Mouse (Mus musculus) left cerebral cortex, postnatal 4 days (tissue): ENCODE measurements around the gene Adam30. TPM values are rescaled to one million over a fixed set of nuclear protein-coding genes. Genes with fewer than 3 reads are reported as not detected.
A peak's percentile ranks its signal among the peaks of the same experiment; 100 is the strongest.
"Not testable (repeated sequence)": the region's sequence is repeated elsewhere in the genome, so short reads cannot be mapped to it uniquely, and the experiment has no call there.

Experiments
- DNase-seq: peaks from one replicate; pipeline ENCODE4 v3.0.0-alpha.2; 2022
- intact Hi-C: fragments of 180-260 bp; cut with DNase I; formaldehyde crosslinking; loops from one replicate; pipeline ENCODE4 v1.15.1; 2025
- total RNA-seq, 2 experiments: library from RNA; stranded (reverse); gene quantifications; 2 replicates each; pipeline ENCODE4 v1.2.3; 2021

The Adam30 gene
- total RNA-seq: not detected

DNA sequence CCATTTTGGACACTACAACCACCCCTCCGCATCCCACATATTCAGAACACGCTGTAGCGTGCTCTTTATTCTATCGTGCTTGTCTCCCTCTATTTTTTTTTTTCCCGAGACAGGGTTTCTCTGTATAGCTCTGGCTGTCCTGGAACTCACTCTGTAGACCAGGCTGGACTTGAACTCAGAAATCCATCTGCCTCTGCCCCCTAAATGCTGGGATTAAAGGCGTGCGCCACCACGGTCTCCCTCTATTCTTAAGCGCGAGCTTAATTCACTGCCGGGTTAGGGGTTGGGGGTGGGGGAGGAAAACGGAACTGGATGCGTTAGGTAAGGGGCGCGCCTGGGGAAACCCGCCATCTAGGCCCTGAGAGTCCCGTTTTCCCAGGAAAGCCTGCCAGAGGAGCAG lies at the start of gene Adam30:
Adam30 (plus strand) TSS at position 301 of the 400 bp plus-strand sequence.
- intact Hi-C loops: no loop called here
- DNase-seq: no peak

DNA sequence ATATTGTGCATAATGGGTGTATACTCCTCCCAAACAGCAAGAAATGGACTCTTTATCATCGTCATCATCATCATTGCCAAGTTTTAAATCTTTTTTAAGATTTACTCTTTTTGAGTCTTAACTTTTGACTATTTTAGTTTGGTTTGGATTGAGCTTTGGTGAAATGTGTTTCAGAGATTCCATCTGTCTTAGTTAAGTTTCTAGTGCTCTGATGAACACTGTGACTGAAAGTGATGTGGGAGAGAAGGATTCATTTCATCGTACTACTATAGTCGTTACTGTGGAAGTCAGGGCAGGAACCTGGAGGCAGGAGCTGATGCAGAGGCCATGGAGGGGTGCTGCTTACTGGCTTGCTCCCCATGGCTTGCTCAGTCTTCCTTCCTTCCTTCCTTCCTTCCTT lies 42.2 kb upstream of the Adam30 start:
- intact Hi-C loops: no loop called here
- DNase-seq: no peak

DNA sequence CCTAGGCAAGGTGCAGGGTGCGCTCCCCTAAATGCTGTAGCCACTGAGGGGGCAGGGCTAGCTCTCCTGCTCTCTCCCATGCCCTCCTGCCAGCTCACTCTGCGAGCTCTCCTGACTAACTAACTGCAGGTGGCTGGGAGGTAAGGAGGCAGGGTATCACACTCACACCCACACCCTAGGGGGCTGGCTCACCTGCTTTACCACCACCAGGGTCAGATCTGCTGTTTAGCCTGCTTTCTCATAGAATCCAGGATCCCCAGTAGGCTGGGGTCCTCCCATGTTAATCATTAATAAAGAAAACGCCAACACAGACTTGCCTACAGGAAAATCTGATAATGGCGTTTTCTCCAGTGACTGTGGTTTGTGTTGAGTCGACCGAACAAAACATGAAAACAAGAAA lies 41.1 kb upstream of the Adam30 start:
- intact Hi-C loops: no loop called here

DNA sequence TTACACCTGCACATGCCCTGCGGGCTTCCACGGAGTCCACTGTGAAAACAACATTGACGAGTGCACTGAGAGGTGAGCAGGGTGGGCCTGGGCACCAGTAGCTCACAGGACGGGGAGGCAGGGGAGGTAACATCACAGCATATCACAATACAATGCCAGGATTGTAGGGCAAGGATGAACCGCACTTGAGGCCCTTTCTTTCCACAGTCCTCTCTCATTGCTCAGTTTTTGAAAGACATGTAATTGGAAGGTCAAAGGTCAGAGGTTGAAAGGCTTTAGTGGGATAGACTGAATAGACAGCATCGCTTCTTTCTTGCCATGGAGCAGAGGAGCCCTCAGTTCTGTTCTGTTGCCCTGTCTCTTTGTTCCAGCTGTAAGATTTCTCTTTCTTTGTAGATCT lies 39.5 kb upstream of the Adam30 start:
- intact Hi-C loops: no loop called here
- no peak for DNase-seq

More for the DNA sequence above, 41.1 kb upstream of the Adam30 start:
- DNase-seq: no peak

DNA sequence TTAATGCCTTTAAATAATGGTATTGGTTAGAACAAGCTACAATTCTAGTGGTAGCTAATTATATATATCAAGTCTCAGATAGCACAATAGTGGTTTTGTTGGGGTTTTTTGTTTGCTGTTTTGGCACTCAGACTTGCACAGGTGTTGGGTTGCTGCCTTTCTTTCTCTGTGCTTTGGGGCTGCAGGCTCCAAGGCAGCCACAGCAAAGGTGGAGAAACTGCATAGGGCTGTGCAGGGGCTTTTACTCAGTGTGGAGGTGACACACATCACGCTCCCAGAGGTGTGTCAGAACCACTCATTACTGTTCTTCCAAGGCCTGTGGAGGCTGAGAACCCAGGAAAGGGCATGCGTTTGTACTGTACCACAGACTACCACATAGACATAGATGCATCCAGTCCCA lies 32.7 kb upstream of the Adam30 start:
- intact Hi-C loops: no loop called here
- no peak for DNase-seq

DNA sequence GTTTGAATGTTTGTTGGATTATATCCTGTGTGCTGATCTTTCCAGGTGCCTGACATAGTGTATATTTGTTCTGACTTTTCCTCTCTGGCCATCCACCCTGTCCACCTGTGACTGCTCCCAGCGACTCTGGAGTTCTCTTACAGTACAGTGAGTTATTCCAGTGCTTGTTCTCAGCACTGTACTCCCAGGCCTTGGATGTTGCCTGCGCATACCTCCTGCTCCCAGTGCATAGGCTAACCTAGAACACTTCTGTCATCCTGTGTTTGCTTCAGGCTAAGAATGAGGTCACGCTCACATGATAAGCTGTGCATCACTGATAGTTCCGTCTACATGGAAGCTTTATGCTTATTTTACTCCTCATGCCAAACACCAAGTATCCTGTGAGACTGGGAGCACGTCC lies 31.7 kb upstream of the Adam30 start:
- DNase-seq: no peak
- intact Hi-C loops: no loop called here

DNA sequence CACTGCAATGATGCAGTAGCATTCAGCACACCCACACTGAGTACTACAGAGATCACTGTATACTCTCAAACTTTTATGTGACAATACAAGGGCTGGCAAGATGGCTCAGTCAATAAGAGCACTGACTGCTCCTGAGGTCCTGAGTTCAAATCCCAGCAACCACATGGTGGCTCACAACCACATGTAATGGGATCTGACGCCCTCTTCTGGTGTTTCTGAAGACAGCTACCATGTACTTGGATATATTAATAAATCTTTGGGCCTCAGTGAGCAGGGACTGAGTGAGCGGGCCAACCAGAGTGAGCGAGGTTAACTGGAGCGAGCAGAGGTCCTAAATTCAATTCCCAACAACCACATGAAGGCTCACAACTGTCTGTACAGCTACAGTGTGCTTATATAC lies 28.3 kb upstream of the Adam30 start:
- DNase-seq, intact Hi-C loops: not testable (repeated sequence)

DNA sequence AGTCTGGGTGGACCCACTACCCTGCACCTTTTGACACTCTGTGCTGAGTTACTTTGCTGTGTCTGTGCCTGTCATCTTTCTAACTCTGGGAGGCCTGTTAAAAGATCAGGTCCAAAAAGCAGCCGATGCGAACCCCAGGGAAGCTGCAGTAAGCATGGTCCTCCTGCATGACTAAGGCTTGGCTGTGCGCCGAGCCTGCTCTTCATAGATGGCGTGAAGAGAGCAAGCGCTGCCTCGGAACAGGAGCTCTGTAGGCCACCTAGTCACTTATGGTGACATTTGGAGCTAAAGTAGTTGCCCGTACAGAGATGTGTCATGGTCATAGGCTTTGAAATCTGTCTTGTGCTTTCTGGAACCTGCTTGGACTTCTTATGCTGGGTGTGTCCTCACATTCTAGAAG lies 27.8 kb upstream of the Adam30 start:
- intact Hi-C loops: no loop called here
- no peak for DNase-seq

DNA sequence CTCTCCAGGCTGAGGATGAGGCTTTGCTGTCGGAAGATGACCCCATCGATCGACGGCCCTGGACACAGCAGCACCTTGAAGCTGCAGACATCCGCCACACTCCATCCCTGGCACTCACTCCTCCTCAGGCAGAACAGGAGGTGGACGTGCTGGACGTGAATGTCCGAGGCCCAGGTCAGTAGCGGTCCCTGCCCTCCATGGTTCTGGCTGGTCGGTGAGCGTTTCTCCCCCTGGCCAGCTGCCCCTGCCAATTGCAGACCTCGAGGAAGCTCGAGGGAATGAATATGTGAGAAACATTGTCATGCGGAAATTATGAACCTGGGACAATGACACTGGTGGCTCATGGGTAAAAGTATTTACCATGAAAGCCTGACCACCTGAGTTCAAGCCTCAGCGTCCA lies 19.0 kb upstream of the Adam30 start:
- no peak for DNase-seq
- intact Hi-C loops: no loop called here

DNA sequence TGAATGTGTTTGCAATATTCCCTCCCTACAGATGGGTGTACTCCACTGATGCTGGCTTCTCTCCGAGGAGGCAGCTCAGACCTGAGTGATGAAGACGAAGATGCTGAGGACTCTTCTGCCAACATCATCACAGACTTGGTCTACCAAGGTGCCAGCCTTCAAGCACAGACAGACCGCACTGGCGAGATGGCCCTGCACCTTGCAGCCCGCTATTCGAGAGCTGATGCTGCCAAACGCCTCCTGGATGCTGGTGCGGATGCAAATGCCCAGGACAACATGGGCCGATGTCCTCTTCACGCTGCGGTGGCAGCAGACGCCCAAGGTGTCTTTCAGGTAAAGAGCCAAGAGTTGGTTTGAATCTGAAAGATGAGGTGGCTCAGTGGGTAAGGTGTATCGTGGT lies 17.6 kb upstream of the Adam30 start:
- intact Hi-C loops: no loop called here
- no peak for DNase-seq

DNA sequence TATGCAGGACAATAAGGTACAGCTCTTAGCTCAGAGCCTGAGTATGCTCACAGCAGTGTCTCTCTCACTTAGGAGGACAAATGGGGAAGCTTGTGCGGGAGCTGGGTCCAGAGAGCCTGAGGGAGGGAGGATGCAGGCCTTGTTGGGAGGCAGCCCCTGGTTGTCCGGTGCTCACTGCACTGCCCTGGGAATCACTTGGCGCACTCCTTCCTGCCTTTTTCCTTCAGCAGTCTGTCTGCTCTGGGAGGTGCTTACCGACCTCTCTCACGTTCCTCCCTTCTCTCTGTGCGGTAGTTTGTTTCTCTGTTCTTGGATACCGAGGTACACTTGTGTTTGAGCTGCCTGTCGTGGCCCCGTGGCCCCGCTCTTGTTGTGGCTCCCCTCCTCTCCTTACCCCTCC lies 15.2 kb upstream of the Adam30 start:
- intact Hi-C loops: no loop called here
- no peak for DNase-seq

DNA sequence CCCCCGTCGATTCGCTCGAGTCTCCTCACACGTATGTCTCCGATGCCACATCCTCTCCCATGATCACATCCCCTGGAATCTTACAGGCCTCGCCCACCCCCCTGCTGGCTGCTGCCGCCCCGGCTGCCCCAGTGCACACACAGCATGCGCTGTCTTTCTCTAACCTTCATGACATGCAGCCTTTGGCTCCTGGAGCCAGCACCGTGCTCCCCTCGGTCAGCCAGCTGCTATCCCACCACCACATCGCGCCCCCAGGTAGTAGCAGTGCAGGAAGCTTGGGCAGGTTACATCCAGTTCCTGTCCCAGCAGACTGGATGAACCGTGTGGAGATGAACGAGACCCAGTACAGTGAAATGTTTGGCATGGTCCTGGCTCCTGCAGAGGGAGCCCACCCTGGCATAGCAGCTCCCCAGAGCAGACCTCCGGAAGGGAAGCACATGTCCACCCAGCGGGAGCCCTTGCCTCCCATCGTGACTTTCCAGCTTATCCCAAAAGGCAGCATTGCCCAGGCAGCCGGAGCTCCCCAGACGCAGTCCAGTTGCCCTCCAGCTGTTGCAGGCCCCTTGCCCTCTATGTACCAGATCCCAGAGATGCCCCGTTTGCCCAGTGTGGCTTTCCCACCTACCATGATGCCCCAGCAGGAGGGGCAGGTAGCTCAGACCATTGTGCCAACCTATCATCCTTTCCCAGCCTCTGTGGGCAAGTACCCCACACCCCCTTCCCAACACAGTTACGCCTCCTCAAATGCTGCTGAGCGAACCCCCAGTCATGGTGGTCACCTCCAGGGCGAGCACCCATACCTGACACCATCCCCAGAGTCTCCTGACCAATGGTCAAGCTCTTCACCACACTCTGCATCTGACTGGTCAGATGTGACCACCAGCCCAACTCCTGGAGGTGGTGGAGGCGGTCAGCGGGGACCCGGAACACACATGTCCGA lies 13.7 kb upstream of the Adam30 start:
- intact Hi-C loops: no loop called here

DNA sequence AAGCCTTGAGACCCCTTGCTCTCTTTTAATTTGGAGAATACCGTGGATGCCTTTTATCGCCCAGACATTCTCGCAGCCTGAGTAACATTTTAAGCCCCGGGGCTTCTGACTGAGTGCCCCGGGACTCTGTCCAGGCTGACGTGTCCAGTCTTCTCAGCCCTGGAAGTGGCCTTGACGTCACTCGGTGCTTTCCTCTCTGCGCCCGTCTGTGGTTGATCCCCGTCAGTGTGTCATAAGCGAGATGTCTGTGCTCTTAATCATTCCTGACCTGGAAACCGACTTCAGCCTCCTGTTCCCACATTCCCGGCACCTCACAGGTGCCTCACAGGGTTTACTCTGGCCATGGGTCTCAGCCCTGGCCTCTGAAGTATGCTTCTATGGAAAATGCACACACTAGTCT lies 12.7 kb upstream of the Adam30 start:
- intact Hi-C loops: no loop called here
- DNase-seq: no peak

More for the DNA sequence above, 13.7 kb upstream of the Adam30 start:
- no peak for DNase-seq

DNA sequence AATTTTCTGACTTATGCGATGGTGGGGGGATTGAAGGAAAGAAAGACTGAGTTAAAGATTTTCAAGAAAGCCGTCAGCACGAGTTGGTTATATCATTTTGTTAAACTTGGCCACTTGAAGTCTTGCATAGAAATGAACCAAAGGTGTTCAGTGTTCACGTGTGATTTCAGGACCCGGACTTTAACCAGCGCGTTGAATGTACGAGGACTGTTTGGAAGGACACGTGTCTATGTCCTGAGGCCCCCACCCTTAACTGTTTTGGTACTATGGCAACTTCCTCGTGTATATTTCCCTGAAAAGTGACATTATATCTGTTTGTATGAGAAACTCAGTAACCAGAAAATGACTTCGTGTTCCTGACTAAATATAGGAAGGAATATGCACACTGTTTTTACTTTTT lies 10.5 kb upstream of the Adam30 start:
- intact Hi-C loops: no loop called here
- no peak for DNase-seq

DNA sequence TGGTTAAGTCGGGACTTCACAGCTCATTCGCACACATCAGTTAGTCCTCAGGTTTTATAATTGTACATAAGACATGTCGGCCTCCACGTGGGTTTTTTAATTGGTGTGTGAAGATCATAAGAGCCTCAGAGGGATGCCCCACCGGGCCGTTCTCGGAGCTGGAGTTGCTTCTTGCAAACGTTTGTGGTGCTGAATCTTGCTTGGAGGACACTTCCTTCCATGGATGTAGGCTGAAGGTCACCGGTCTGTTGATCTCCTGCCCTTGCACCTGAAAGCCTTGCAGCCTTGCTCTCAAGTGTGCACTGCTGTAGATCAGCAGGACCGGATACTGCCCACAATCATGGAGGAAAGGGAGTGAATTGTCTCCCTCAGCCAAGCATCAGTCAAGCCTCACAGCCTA lies 9.4 kb upstream of the Adam30 start:
- no peak for DNase-seq
- intact Hi-C loops: no loop called here

DNA sequence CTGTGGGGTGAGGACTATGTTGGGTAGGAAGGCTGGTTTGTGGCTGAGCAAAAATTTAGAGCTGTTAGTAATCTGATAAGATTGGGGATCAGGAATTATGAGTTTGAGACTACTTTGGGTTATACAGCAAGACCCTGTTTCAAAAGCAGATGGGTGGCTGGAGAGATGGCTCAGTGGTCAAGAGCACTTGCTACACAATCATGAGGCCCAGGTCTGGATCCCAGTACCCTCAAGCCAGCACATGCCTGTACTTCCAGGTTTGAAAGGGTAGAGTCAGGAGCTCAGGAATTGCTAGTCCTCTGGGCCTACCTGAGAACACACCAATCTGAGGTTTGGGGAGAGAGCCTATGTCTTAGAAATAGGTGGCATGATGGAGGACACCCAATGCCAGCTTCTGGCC lies 7.0 kb upstream of the Adam30 start:
- DNase-seq: no peak
- intact Hi-C loops: no loop called here

DNA sequence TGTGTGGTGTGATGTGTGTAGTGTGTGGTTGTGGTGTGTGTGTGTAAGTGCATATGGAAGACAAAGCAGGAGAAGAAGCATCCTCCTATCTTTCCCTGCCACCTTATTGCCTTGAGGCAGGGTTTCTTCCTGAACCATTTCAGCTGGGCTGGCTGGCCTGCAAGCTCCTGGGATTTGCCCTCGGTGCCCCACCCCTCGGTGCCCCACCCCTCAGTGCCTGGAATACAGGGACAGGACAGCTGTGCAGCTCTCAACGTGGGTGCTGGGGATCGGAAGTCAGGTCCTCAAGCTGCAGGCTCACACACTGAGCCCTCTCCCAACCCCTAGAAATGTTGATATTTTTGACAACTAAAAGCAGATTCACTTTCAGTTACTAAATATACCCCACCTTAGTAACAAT lies 4.3 kb upstream of the Adam30 start:
- no peak for DNase-seq
- intact Hi-C loops: no loop called here

DNA sequence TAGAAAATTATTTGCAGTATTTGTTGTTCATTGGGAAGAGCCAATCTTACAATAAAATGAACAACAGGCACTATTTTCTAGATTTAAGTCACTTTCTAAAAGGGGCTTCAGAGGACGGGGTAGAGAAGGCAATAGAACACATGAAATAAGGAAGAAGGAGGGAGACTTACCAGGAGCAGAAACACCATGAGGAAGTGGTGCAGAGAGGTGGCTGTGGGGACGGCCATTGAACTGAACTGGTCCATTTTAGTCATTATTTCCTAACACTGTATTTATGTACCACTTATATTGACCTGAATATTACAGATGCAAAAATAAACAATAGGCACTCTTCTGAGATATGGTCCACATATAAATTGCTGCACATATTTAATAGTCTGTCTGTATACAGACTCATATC lies 3.4 kb upstream of the Adam30 start:
- DNase-seq: no peak
- intact Hi-C loops: no loop called here

DNA sequence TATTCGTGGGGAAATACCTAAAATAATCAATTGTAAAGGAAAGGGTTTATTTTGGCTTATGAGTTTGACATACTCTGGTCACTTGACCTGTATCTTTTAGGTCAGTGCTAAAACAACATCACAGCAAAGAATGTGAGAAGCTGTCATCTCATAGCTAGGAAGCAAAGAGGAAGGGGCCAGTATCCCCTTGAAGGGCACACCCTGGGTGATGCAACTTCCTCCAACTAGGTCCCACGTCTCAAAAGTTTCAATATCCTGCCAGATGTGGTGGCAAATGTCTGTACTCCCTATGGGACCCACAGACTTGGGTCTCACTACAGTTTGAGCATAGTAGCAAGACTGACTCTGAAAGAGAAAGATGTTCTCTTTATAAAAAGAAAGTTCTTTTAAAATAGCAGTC lies 2.8 kb upstream of the Adam30 start:
- intact Hi-C loops: no loop called here
- DNase-seq: no peak

DNA sequence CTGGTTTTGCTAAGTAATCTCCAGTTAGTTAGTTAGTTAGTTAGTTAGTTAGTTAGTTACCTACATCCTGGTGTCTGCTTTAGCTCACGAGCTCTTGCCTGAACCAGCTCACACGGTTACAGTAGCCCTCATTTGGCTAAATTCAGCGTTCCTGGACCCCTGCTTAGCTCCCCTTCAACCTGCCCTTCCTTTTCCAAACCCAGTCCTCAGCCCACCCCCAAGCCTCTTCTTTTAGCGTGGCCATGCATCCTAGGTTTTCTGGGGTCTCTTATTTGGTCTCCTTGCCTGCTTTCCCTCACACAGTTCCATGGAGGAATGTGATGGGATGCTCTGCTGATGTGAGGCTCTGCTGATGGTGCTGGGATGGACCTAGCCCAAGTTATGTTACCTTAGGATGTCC lies 1.8 kb upstream of the Adam30 start:
- intact Hi-C loops: no loop called here
- DNase-seq: no peak

DNA sequence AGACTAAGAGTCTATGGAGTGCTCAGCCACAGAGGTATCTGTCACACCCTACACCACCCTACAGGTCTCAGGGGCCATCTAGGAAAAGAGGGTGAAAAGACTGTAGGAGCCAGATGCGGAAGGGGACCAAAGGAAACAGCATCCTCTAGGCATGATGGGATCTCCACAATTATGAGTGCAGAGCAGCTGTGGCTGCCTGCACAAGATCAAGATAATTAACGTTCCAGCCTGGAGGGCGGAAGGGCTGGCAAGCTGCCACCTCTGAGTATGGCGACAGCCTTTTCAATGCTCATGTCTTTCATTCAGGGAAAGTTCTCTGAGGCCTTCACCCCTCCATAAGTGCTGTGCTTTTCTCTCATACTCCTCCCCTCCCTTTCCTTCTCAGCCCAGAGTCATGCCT lies 1.1 kb upstream of the Adam30 start:
- no peak for DNase-seq
- intact Hi-C loops: no loop called here

DNA sequence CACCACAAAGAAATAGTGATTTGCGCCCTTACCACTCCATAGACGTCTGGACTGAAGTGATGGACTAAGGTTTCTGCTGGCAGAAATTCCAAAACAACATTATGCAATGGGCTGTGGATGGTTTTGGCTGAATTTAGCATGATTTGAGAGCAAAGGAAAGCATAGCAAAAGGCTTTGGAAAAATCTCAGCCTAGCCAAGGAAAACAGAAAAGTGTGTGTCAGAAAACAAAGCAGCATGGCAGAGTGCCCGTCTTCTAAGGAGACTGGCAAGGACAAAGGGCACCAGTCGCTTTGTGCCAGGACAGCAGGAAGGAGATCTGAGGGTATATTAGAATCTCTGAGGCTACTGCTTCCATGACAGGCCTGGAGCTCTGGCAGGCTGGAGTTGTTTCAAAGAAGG lies 17.9 kb downstream of the Adam30 start:
- intact Hi-C loops: no loop called here
- peak; percentile 74 for DNase-seq

DNA sequence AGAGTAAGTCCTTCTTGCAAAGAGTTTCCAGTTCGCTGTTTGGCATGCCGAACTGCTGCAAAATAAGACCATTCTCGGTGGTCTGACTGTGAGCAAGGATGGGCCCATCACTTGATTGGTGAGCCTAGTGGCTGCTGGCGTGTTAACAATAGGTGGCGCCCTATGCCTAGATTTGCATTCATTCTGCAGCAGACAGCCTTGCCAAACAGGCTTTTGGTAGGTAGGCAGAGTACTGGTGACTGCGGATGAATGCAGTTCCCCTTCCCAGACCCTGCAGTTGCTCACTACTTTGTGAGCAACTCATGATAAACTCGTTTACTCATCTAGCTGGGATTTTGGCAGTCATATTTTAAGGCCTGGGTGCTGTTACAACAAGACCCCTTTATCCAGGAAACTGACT lies 20.4 kb downstream of the Adam30 start:
- intact Hi-C loops: no loop called here
- peak; percentile 72 for DNase-seq
